Mouse (Mus musculus): Measurements from ENCODE around the gene Olfr1490. TPM values are rescaled to one million over a fixed set of nuclear protein-coding genes. Genes with fewer than 3 reads are reported as not detected.
"Not testable (repeated sequence)": the region's sequence is repeated elsewhere in the genome, so short reads cannot be mapped to it uniquely, and the experiment has no call there.

Olfr1490 gene
- not detected for total RNA-seq (2021)
- long read RNA-seq, experiment 1, result 0 reads
- long read RNA-seq, experiment 2, result 0 reads

GRCm38 (mm10) chr19:13650791-13651190, at the start of gene Olfr1490:
Gene Olfr1490, plus strand, starts transcription at chr19:13651091.
- DNase-seq, result no peak

DNA sequence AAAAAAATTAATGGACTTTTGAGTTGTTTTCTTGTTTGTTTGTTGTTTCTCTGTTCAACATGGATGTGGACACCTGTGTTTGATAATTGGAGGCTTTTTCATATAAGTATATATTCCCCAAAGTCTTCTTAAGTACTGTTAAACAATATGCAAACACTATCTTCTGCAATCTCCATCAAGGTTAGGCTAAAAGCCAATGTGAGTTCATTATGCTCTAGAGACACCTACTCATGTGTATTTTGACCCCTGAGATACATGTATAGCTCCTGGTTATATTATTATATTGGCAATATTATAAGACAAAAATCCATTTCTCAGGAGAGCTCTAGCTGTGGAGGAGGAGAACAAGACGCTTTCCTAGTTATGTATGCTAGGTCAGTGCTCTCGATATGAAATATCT, 33.8 kb upstream of the Olfr1490 start, which contains the start of gene Olfr1487:
Olfr1487 (plus strand) TSS at position 301 of the 400 bp plus-strand sequence.
- DNase-seq, result not testable (repeated sequence)

GRCm38 (mm10) chr19:13631321-13631720, 19.6 kb upstream of the Olfr1490 start, which contains the start of gene Olfr1489:
Gene Olfr1489, plus strand, starts transcription at chr19:13631621.
- DNase-seq, result no peak

GRCm38 (mm10) chr19:13696968-13697367, 46.1 kb downstream of the Olfr1490 start, which contains the start of gene Olfr1491:
Gene Olfr1491, plus strand, starts transcription at chr19:13697268.
- DNase-seq, result no peak

Small RNA genes within 50 kb of the gene (microRNA-seq; reads per million reads assigned to microRNA genes)
- gene Gm23931, result not detected

Other genes starting within 250 kb of the Olfr1490 start
- not detected for gene Olfr1469, start 243.2 kb upstream of the Olfr1490 start, total RNA-seq (2021)
- not detected for gene Olfr1471, start 207.7 kb upstream of the Olfr1490 start, total RNA-seq (2021)
- not detected for gene Olfr1472, start 195.0 kb upstream of the Olfr1490 start, total RNA-seq (2021)
- gene Olfr1474, start 181.5 kb upstream of the Olfr1490 start, total RNA-seq (2021), result not detected
- not detected for gene Olfr1475, start 170.9 kb upstream of the Olfr1490 start, total RNA-seq (2021)
- gene Olfr1477, start 150.5 kb upstream of the Olfr1490 start, total RNA-seq (2021), result not detected
- not detected for gene Olfr1480, start 123.2 kb upstream of the Olfr1490 start, total RNA-seq (2021)
- not detected for gene Olfr1484, start 67.6 kb upstream of the Olfr1490 start, total RNA-seq (2021)
- not detected for gene Olfr1487, start 33.7 kb upstream of the Olfr1490 start, total RNA-seq (2021)
- not detected for gene Olfr1489, start 19.5 kb upstream of the Olfr1490 start, total RNA-seq (2021)
- not detected for gene Olfr1491, start 46.2 kb downstream of the Olfr1490 start, total RNA-seq (2021)
- not detected for gene Olfr1493-ps1, start 72.2 kb downstream of the Olfr1490 start, total RNA-seq (2021)
- gene Olfr1494, start 88.6 kb downstream of the Olfr1490 start, total RNA-seq (2021), result not detected
- gene Olfr1495, start 113.5 kb downstream of the Olfr1490 start, total RNA-seq (2021), result not detected
- gene Olfr1496, start 126.8 kb downstream of the Olfr1490 start, total RNA-seq (2021), result not detected
- not detected for gene Olfr1497, start 147.1 kb downstream of the Olfr1490 start, total RNA-seq (2021)
- not detected for gene Olfr1499, start 168.4 kb downstream of the Olfr1490 start, total RNA-seq (2021)
- not detected for gene Olfr1500, start 179.4 kb downstream of the Olfr1490 start, total RNA-seq (2021)
- not detected for gene Olfr1501, start 199.6 kb downstream of the Olfr1490 start, total RNA-seq (2021)
- gene Olfr1502, start 210.7 kb downstream of the Olfr1490 start, total RNA-seq (2021), result not detected
- not detected for gene Olfr1504, start 246.8 kb downstream of the Olfr1490 start, total RNA-seq (2021)